Mouse (Mus musculus) retina, adult 2 months (tissue): Measurements from ENCODE around the gene Ccdc130.

Experiments used
- DNase-seq: peaks from one replicate; pipeline ENCODE4 v3.0.0-alpha.2; 2012; ENCODE audit warnings: low read depth, low spot score

Gene Ccdc130

DNA sequence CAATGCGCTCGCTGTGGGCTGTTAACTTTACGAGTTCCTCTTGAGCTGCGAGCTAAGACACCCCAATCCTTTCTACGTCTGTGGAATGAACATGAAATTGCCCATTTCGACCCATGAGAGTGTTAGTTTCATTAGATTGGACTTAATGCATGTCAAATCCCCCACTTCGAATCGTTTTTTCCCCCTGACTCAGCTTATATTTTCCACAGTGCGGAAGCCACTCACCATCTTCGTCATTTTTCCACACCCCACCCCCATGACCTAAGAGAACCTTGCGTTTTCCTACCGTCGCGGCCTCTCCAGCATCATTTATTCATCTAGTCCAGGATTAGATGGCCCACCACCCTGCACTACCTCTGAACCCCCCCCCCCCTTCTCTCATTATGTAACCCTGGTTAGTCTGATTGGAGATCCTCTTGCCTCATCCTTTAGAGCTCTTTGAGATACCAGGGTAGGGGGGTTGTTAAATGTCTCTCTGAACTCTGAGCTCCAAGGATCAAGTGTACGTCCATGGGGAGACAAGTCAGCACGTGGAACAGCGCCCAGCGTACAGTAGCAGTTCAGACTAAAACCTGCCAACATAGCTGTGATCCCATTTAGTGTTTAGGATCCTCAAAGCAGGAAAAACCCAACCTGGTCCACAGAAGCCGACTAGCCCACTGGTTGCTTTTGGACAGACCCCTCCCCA lies 32.5 kb downstream of the Ccdc130 start:
- no peak for DNase-seq

DNA sequence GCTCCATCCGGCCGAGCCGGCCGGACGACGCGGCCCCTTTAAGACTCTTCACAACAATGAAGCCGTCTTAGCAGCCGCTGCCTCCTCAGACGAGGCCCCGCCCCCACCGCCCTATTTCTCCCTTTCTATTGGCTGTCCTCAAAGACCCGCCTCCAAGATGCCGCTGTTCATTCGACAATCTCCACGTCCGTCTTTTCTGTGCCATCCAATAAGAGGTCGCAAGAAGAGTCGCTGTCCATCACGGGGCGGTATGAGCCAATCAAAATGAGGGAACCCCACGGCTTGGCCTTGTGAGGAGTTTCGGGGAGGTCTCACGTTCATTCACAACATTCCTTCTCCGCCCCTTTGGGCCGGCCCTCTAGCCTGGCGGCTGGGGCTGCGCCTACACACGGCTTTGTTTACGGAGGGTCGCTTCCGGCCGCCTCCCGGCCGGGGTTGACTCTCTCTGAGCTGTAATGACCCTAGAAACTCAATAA lies 33.1 kb downstream of the Ccdc130 start, which contains the start of gene Zswim4:
TSS of gene Zswim4 (minus strand) at position 58 of the 476 bp plus-strand sequence.
- peak; percentile 98 for DNase-seq

DNA sequence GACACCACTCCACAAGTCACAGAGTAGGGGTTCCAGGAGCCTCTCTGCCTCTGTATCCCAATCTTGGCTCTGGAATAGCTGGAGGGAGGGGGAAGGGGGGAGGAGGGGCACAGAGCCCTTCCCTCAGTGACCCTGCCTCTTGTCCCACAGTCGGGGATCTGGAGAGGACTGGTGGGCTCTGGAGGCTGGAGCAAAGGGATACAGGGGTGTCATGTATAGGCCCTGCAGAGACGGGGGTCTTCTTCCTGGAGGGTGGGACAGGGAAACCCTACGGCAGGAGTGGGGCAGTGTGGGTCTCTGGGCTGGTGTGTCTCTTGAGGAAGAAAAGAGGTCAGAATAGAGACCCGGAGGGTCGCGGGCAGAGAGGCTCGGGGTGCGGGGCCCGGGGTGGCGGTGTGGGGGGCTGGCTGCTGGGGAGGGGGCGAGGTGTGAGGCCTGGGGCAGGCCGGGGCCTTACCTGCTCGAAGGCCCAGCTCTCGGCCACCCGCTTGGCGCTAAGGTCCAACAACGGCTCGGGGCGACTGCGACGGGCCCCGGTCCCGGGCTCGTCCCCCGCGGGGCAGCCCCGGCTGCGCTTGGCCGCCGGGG lies 33.7 kb downstream of the Ccdc130 start:
- DNase-seq: no peak

DNA sequence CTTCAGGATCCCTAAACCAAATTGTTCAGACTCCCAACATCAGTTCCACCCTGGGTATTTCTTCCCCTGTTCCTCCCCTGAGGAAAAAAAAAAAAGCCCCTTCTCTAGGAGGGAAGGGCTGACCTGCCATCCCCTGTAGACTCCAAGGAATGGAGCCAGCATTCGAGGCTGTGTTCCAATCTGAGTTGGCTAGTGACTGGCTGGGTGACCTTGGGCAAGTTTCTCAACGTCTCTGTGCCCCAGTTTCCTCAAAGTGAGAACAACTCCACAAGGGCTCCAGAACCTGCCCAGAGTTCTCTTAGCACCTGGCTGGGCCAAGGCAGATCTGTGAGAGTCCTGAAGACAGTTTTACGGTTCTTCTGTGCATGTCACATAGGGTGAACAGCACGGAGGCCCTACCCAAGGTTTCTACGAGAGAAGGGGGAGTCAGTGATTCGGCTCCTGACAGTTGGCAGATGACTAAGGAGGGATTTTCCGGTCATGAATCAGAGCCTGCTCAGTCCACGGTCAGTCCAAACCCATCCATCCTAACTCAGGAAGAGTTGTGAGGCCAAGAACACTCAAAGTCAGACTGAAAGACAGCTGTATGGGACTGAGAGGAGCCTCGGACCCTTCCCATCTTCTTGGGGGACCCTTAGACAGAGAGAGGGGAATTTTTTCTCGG lies 34.3 kb downstream of the Ccdc130 start:
- DNase-seq: no peak

DNA sequence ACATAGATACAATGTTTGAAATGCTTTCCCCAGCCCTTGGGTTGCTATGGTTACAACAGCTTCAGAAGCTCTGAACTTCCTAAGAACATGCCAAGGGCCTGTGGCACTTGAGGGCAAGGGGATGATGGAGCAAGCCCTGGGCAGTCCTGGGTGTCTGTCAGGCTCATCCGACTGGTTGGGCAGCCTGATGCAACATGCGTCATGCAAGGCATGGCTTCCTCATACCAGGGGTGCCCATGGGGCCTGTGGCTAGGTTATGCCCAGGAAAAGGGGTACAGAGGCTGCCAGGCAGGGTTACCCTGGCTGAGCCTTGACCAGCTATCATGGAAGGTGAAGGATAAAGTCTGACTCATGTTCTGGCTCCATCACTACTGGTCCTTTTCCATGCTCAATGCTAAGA lies 37.1 kb downstream of the Ccdc130 start:
- DNase-seq: no peak

DNA sequence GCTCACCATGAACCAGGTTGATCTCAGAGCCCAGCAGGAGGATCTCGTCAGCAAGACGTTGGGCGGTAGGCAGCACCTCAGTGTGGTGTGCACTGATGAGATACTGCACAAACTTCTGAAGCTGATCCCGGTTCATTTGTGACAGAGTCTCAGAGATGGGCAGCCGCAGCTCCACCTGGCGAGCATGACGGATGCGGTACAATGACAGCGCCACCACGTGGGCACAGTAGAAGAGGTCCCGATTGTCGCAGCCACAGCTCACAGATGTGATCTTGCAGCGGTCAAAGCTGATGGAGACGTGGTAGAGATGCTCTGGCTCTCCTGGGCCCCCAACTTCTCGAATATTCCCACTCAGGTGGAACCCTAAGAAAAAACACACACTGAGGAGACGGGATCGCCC lies 39.4 kb downstream of the Ccdc130 start:
- no peak for DNase-seq

DNA sequence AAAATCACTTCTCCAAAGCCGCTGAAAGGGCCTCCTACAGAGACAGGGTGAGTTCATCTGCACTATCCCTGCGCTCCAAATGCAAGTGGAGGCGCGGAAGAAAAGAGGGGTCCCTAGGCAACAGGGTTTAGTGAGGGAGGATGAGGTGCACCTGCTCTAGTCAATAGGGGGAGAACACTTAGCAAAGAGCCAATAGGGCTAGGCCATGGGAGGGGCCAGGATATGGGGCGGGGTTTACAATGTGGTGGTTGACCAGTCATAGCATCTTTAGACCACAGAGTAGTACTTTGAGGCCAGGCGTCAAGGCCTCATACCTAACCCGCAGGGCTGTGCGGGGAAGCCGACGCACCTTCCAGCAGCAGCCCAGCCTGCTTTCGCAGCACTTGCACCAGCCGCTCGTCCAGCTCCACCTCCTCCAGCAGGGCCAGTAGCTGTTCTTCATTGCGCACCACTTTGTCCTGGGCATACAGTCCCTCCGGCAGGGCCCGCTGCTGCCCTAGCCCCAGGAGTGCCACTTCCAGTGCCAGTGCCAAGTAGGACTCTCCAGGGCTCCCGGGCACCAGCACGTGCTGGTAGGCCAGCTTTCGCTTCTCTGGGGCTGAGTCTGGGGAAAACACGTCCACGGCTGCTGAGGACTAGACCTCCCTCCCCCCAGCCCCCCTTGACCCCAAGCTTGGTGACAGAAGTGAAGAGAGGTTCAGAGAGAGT lies 46.7 kb downstream of the Ccdc130 start:
- DNase-seq: no peak

DNA sequence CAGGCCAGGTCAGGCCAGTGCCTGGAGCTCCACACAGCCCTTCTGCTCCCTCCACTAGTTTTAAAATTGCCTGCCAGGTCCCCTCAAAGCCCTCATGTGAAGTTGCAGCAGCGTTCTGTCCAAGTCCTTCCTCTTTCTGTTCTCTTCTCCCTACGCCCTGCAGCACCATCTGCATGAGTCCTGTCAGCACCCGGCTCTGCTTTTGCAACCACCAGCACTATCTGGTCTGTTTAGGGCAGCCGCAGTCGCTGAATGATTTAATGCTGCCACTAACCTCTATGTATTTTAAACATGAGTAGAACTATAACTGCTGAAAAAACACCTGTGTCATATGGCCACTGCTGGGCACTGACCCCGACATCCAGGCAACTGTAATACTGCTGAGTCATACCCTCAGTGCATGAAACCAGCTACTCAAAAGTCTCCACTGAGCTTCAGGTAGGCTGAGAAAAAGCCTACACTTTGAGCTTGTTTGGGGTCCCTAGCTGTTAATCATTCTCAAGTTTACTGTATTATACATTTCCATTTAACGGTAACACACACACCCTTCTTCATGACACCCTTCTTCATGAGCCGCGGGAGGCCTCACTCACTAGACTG lies 47.5 kb downstream of the Ccdc130 start:
- DNase-seq: no peak

DNA sequence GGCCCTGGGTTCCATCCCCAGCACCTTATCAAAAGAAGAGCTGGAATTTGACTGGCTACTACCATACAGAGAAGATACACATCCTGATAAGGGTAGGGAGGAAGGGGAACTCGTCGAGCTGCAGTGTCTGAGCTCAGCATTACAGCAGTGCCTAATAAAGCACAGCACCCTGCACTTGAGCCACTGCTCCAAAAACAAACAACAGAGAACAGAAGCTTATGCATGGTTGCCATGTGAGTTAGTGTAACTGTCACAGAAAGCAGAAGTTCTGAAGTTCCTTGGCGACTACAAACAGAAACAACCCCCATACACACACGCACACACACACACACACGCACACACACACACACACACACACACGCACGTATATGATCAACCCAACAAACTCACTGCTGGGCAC lies 50.1 kb downstream of the Ccdc130 start:
- DNase-seq: no peak

DNA sequence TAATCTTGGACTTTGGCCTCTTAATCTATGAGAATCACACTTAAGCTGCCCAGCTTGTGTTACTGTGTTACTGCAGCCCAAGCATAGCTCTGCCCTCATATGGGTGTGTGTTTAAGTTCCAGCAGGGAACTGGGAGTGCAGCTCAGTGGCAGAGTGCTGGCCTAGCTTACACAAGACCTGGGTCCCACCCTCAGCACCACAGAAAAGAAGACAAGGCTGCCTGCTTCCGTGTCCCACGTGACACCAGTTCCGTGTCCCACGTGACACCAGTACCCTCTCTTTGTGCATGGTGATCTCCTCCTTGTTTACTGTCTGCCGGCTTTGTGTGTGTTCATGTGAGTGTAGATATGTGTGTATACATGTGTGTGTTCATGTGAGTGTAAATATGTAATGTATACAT lies 52.0 kb downstream of the Ccdc130 start:
- no peak for DNase-seq

DNA sequence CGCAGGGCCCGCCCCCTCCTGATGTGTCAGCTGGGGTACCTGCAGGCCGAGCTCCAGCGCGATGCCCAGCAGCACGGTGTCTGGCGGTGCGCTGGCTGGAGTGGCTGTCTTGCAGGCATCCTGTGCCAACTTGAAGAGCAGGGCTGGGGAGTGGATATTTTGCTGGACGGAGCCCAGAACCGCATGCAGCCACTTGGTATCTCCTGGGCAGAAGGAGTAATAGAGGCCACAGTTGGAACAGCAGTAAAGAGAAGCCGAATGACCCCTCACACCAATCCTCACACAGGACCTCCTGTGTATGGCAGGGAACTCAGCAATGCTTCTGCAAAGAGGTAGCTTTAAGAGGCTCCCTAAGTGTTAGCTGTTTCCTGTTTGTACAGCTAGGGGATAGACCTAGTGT lies 53.0 kb downstream of the Ccdc130 start:
- no peak for DNase-seq

DNA sequence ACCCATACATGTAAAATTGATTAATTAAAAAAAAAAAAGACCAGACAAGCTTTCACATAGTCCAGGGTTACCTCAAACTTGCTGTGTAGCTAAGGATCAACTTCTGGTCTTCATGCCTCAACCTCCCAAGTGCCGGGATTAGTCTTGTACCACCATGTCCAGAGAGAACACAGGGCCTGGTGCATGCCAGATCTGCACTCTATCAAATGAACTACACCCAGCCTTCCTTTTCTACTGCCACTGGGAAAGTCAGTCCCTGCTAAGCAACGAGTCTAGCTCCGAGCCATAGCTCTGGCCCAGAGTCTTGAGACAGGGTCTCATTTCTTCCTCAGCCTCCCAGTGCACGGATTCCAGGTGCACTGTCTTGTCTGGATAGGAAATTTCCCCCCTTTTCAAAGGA lies 56.9 kb downstream of the Ccdc130 start:
- DNase-seq: no peak

DNA sequence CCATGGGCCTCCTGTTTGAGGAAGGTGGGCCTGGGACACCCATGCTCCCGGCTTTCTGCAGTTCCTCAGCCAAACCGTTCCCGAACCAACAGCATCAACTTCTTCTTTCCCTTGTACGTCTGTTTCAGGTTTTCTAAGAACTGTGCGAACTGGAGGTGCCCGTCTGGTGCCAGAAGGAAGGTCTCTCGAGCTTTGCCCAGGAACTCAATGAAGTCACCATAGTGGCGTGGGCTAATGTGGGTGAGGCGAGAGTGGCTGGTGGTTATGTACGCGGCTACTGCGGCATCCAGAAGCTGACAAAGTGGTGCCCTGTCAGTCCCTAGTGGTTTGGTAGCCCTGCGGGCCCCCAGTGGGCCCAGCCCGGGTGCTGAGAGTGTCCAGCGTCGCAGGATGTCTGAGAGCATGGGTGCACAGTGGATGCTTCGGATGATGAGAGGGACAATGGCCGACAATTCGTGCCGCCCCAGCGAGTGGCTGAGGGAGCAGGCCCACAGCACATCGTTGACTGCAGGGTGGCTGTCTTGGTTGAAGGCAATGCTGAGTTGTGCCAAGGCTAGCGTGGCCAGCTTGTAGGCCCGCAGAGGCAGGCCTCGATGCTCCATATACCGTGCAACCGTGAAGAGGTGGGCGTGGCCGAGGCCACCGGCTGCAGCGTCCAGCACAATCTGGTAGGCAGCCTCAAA lies 58.2 kb downstream of the Ccdc130 start:
- DNase-seq: no peak

DNA sequence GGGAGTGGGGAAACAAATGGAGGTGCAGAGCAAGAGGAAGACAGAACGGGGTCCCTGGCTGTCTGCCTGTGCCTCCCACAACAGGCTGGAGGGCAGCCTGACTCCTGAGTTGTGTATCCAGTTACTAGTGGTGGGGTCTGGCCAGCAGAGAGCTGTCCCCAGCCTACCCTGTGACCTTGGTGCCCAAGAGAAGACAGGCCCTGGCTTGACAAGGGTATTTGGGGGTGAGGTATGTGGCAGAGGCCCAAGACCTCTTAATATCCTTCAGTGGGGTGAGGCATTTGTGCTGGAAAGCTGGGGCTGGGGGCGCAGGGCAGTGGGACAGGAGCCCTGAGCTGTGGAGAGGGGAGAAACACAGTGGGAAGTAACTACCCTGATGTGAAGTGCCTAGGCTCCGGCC lies 59.0 kb downstream of the Ccdc130 start:
- DNase-seq: no peak

DNA sequence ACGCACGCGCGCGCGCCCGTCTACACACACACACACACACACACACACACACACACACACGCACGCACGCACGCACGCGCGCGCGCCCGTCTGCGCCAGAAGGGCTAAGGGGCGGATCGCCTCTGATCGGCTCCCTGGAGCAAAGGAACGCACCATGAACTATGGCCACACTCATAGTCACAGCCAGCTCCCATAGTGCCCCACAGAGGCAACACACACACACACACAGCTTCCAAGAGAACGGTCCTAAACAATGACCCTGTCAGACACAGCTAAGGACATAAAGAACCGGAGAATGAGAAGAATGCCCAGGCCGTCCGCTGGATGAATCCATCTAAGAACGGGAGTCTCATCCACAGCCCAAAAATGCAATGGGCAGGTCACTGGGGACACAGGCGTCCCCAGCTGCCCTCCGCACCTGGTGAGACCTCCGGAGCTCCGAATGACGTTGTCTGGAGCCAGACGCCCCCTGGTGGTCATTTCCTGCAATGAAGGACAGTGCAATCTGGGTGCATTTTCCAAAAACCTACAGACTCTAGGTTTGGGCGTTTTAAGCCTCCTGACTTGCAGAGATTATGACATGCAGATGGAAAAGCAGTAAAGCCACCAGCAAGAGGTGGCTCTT lies 59.9 kb downstream of the Ccdc130 start:
- peak; percentile 52 for DNase-seq

DNA sequence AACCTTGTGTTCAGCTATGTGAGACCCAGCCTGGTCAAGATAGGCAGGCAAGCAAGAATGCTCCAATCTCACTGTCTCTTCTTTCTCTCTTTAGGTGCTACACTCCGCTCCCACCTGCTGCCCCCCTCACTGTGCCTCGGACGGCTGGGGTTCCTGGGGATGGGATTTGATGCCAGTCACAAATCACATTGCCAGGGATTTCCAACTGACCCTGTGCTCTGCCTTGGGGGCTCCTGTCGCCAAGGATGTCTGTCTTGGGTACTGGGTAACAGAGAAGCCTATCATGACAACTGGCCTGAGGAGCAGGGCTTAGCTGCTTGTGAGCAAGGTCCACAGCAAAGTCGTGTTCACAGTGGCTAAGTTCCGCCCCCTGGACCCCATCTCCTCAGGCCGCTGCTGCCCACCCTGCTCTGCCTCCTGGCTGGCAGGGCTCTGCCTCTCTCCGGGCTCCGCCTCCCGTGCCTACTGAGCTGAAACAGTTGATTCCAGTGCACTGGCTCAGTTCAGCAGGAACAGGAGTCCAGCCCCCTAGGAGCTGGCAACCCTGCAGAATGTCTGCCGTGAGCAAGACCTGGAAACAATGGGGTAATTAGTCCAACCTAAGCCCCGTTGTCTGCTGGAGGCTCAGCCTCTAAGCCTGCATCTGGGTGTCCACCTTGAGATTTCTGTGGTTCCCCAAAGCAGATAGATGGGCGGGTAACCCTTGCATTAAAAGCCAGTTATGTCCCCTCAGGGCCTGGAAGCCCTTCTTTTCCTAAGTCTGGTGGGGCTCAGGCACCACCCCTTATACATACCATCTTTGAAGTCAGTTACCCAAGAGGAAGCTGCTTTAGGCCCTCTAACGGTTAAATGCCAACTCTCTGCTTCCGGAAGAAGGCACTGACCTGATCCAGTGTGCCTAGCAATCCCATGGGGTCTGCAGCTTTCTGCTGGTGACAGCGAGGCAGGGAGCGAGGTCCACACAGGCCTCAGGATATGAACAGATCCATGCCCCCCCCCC lies 61.5 kb downstream of the Ccdc130 start:
- DNase-seq: no peak

DNA sequence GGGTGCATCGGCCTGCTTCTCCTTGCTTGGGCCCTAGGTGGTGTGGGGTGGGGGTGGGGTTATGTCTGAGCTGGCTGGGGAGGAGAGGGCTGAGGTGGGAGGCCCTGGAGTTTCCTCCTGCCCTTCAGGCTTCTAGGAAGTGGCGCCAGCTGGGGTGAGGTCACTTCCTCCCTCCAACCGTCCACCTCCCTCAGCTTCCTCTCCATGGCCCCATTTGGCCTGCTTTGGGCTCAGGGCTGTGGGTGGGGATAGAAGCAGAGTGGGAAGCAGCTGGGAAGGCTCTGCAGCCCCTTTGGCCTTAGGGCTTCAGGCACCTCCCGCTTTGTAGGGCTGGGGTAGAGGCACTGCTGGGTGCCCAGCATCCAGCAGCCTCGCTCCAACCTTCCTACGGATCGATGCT lies 62.4 kb downstream of the Ccdc130 start:
- no peak for DNase-seq
